Mouse (Mus musculus) urinary bladder, adult 2 months (tissue): ENCODE data around the gene Gtf2h5. TPM values are rescaled to one million over a fixed set of nuclear protein-coding genes. Genes with fewer than 3 reads are reported as not detected.

Experiments
- DNase-seq: peaks from one replicate; pipeline ENCODE4 v3.0.0; 2022; ENCODE audit warnings: low spot score
- polyA plus RNA-seq: library from polyadenylated mRNA; depleted of rRNA; stranded (reverse); fragments of >200 nt; gene quantifications from 2 replicates; pipeline ENCODE4 v1.2.3, GENCODE M21; 2012; rRNA removed

Gene Gtf2h5
- 50.7 and 50.9 TPM in 2 replicates for polyA plus RNA-seq

DNA sequence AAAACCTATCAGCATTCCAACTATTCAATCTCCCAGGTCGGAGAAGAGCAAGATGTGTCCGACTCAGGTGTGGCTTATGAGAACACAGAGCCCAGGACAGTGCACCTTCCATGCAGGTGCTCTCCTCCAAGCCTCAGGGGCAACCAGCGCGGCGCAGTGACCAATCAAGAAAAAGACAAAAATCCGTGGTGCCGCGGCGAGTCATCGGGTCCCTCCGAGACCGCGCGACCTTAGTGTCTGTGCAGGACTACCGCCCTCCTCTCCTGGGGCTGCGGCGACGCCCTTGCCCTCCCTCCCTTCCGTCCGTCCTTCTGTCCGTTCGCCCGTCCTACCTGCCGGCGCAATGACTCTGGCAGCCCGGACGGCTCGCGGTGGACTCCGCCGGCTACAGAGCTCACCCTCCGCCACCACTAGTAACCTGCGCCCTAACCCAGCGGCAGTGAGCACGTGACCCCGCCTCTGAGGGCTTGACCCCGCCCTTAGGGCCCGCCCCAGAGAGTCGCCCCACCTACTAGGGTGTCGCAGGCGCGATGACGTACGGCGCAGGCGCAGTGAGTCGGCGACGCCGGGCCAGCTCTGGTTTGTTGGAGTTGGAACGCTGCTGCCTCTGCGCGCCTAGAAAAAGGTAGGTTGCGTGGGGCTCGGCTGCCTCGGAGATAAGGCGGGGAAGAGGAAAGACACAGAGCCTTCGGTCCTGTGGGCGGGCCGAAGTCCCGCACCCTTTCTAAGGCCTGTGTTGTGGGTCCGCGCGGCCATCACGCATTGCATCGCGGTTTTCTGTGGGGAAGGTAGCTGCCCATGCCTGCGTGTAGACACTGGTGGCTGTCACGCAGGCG is at the start of gene Gtf2h5, which contains the start of gene Serac1:
Gtf2h5 (plus strand) TSS at position 500 of the 836 bp plus-strand sequence.
Serac1 (minus strand) TSS at position 455 of the 836 bp plus-strand sequence.
- DNase-seq: peak; percentile 98

DNA sequence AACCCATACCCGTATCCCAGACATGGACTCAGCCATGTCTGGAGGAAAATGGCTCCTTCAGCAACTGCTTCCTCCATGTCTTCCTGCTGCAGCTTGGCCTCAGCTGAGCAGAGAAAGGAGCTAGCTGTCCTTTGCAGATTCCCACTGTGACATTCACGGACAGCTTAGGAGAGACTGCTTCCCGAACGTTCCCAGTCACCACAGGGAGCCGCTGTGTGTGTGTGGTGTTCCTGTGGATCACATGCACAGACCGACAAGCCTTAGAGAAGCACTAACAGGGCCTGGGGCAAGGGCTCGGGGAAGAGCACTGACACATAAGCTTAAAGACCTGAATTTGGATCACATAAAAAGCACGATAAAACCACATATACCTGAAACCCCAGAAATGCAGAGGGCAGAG is 43.9 kb upstream of the Gtf2h5 start:
- DNase-seq: no peak

DNA sequence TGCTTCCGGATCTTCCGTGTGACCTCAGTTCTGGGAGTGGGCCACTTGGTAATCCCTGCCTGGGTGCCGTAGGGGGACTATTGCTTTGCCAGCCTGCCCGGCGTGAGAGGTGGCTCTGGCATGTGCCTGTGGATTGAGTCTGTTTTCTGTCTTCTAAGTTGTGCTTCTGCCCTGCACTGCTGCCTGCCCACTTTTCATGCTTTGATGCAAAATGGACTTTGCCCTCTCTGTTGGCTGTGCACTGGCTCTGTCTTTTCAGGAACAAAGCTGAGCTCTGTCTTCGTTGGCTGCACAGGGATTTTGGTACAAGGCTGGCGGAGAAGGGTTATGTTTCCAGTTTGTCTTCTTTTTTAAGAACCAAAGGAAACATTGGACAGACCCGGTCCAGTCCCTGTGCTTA is 43.1 kb upstream of the Gtf2h5 start:
- DNase-seq: no peak

DNA sequence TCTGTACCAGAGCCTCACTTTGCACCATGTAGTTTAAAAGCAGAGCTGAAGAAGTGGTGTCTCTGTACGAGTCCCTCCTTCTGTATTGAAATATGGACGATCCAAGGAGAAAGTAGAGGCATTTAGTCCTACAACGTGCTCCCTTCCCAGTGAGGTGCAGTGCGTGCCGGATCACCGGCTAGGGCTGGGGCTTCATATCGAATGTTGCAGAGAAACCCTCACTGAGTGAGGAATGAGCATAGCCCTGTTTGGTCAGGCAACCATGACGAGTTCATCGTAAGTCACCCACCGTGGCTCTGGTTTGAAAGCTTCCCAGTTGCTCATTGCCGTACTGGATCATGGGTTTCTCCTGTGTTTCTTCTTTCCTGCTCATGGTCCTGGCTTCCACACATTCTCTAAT is 42.7 kb upstream of the Gtf2h5 start:
- no peak for DNase-seq

- DNase-seq: no peak
Measured at GRCm38 (mm10) chr17:6037507-6037906, 42.1 kb upstream of the Gtf2h5 start.

DNA sequence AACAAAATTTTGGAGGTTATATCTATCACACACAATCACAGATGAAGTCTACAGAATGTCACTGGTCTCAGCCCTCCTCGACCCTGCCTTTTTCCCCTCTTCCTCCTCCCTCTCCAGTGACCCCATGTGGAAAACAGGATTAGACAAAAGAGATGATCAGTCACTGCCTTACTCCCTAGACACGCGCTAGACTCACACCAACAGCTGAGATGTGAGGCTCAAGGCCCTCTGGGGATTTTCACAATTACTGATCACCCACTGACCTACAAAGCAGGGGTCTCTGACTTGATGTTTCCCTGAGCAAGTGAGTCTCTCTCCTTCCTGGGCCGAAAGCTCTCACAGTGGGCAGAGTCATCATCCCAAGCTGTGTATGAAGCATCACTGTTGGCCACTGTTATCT is 26.8 kb upstream of the Gtf2h5 start:
- DNase-seq: no peak

DNA sequence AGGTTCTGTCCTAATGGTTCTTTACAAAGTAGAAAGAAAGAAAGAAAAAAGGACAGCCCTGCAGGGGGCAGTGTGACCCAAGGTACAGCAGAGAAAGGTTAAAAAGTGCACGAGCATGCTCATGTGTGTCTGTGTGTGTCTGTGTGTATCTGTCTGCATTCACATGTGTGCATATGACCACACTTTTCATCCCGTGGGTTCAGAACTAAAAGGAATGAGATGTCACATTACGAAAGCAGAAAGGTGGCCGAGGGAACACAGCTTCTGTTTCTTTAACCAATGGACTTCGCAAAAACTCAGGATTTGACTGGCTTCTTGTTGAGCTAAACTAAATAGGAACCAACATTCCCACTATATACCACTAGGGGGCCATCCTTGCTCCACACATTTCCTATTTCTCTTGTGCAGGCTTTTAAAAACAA is 24.6 kb upstream of the Gtf2h5 start:
- no peak for DNase-seq

DNA sequence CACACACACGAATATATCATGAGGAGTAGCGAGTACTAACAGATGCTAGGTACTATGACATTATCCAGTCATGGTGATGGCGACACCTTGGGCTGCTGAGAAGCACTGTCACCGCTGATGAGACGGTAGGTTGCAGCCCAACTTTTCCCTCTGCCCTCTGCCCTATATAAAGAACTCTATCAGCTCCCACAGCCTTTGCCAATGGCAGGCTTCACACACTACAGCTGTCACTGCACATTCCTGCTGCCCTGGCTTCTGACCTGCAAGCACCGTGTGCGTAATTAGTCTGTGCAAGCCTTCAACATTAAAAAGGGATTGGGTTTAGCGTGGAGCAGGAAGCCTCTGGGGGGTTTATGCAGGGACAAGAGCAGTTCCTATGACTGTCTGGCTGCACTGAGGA is 16.8 kb upstream of the Gtf2h5 start:
- no peak for DNase-seq

- no peak for DNase-seq
Measured at GRCm38 (mm10) chr17:6063532-6063931, 16.1 kb upstream of the Gtf2h5 start.

DNA sequence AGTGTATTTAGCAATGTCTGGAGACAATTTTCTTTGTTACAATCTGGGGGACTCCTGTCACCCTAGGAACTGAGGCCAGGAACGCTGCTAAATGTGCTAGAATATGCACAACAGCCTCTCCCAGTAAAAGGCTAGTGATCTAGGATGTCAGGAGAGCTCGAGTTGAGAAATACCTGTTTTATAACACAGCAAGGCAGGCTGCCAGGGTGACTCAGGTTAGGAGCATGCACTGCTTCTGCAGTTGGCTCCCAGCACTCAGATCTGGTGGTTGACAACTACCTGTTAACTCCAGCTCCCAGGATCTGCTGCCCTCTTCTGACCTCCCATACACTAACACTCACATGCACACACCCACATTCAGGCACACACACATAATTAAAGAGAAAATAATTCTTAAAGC is 13.6 kb upstream of the Gtf2h5 start:
- DNase-seq: no peak

- no peak for DNase-seq
Measured at GRCm38 (mm10) chr17:6067613-6068012, 12.0 kb upstream of the Gtf2h5 start.

DNA sequence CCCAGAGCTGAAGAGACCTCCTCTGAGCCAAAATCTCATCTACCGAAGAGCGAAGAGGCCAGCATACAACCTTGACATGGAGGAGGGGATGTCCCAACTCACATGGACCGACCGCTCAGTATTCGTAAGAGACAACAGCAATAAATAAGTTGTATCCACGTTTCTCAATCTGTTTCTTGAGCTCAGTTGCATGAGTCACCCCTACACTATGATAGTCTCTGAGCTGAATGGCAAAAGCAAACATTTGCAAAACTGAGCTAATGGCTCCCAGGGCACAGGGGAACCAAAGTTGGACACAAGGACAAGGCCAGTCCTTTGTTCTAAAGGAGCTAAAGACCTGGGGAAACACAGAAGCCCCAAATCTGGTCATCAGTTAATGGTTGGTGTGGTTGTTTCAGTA is 9.7 kb upstream of the Gtf2h5 start:
- DNase-seq: no peak

- DNase-seq: no peak
Measured at GRCm38 (mm10) chr17:6073405-6073804, 6.2 kb upstream of the Gtf2h5 start.

DNA sequence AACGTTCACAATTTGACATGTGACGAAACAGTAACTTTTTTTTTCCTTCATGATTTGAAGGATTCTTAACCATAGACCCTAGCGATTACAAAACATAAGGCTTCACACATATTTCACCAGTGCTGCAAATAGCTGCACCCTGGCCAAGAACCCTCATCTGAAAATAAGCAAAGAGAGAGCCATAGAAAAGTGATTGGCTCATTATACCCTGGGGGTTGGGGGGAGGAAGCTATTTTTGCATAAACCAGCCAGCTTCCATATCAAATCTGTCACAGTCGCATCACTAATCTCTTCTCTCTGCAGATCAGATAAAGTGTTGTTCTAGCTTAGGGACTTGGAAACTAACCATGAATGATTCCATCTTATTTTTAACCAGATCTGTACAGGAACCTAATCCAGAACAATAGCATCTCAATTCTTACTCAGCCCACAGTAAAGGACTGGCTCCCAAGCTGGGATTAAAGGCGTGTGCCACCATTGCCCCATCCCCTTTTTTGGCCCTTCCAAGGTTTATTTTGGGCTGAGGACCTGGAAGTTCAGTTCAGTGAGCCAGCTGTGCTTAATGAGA is 3.8 kb downstream of the Gtf2h5 start:
- DNase-seq: no peak

GRCm38 (mm10) chr17:6091604-6092003 is 12.0 kb downstream of the Gtf2h5 start:
- DNase-seq: no peak

DNA sequence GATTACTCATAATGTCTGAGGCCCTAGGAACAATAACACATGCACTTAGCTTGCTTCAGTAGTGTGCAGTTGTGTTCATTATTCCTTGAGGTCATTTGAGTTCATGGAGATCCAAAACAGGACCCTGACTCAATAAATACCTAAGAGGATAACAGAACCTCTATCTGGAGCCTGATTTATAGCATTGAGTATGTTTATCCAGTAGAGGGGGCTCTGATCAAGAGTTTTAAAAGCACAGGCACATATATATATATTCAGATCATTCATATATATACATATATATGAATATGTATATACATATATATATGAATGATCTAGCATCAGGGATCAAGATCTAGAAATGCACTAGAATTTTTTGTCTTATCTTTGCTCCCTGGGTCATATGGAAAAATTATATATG is 16.0 kb downstream of the Gtf2h5 start:
- DNase-seq: no peak

DNA sequence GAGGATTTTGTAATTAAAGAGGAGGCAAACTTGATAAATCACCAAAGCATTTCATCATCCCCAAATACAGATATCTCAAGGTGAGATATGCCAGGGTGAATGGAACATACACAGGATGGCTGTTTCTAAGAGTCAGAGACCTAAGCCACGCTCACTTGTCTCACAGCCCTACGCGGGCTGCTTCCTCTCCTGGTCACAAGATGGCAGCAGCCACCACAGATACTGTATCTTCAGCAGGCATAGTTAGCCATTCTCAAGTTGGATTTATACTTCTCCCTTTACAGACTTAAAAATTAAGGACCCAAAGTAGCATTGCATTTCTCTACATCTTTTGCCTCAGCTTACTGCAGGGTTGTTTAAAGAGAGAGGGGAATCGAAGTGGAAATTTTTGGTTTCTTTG is 18.3 kb downstream of the Gtf2h5 start:
- DNase-seq: no peak

DNA sequence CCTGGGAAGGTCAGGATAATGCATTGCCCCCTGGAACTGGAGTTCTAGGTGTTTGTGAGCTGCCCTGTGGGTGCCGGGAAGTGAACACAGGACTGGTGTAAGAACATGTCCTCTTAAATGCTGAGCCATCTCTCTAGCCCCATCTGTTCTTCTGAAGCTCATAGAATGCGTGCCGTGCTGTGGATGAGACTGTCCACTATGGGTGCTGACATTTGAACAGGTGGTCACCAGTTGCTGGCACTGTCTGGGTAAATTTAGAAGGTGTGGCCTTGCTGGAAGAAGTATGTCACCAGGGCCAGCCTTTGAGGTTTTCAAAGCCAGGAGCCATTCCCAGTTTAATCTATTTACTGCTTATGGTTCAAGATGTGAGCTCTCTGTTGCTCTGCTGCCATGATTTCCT is 22.7 kb downstream of the Gtf2h5 start:
- DNase-seq: no peak

DNA sequence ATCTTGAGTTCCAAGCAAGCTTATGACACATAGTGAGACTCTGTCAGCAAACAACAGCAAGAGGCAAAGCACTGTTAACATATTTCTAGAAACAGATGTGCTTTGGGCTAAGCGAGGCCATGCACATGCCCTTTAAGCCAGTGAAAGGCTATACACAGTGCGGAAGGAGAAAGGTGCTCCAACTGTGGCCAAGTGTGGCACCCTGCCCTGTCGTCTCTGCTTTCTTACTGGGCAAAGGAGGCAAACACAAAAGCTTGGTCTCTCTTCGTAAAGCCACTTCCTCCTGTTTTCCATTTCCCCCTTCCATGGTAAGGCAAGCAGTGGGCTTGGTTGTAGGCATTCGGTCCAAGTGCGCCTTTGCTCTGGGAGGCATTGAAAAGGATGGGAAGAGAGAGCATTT is 24.0 kb downstream of the Gtf2h5 start:
- DNase-seq: no peak

DNA sequence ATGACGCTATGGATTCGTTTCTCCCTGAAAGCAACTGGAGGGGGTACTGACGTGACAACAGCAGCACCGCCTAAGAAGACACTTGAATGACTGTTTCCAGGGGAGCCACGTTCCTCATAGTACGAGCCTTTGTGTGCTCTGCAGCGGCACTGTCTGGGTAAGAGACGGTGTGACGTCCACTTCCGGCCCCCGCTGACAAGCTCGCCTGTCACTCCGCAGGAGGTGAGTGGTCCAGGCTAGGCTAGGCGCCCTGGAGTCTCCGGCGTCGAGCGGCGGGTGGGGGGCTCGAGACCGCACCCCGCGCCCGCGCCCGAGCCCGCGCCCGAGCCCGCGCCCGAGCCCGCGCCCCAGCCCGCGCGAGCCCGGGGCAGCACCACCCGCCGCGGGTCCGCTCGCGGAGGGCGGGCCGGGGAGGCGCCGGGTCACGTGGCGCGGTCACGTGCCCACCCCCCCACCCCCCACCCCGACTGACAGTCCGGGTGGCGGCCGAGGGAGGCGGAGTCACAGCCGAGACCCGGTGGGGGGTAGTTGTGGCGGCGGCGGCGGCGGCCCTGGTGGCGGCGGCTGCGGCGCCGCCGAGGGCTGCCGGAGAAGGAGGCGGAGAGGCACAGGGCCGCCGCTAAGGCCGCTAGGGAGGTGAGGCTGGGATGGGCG is 26.9 kb downstream of the Gtf2h5 start, which contains the start of gene Tulp4:
Tulp4 (plus strand) TSS at position 77 of the 654 bp plus-strand sequence.
- DNase-seq: peak; percentile 83

GRCm38 (mm10) chr17:6107015-6107601 is 27.5 kb downstream of the Gtf2h5 start:
- DNase-seq: peak; percentile 53

DNA sequence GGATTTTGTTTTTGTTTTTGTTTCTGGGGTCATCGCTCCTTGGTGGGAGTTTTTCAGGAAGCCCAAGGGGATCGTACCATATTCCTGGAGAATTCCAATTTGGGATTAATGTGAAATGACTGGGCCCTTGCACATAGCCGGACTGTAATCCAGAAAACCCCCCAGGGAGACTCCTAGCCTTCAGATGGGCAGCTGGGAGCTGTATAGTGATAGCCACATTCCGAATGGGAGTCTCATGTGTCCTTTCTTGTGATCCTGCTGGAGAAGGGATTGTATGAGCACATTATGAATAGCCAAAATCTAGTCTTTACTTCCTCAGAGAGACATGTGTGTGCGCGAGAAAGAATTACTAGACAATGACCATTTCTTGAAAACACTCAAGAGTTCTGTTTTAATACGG is 28.6 kb downstream of the Gtf2h5 start:
- DNase-seq: no peak
